Mouse (Mus musculus) granulocyte monocyte progenitor cell, adult 5-6 weeks (primary cell): ENCODE data around the gene Ano1. TPM values are rescaled to one million over a fixed set of nuclear protein-coding genes. Genes with fewer than 3 reads are reported as not detected.

Experiments used
- ATAC-seq: replicated peaks from 2 replicates; pipeline ENCODE4 v1.8.0; 2016; ENCODE audit warnings: mild to moderate bottlenecking, moderate TSS enrichment, inconsistent platforms; ENCODE audit not compliant: poor library complexity, severe bottlenecking
- total RNA-seq, 2 experiments: library from RNA; stranded (forward) in 1 of 2; stranded (reverse) in 1 of 2; fragments of 200-712, 200-1000 nt in 1 of 2; fragments of >200 nt in 1 of 2; fragmentation: Nextera tagmentation in 1 of 2; gene quantifications; 2 replicates each; pipeline ENCODE4 v1.2.3; 2014 to 2017

Gene Ano1
- total RNA-seq, 2 experiments from 2014 or later = not detected

- ATAC-seq = no peak
Observed at GRCm38 (mm10) chr7:144604735-144605134, 147.0 kb downstream of the Ano1 start.

- no peak for ATAC-seq
Observed at GRCm38 (mm10) chr7:144604291-144604690, 147.5 kb downstream of the Ano1 start.

- no peak for ATAC-seq
Observed at GRCm38 (mm10) chr7:144600333-144600900, 151.4 kb downstream of the Ano1 start.

- no peak for ATAC-seq
Observed at GRCm38 (mm10) chr7:144589508-144589907, 162.3 kb downstream of the Ano1 start.

GRCm38 (mm10) chr7:144587291-144587690 lies 164.5 kb downstream of the Ano1 start:
- no peak for ATAC-seq

GRCm38 (mm10) chr7:144585648-144586047 lies 166.1 kb downstream of the Ano1 start:
- ATAC-seq = peak; percentile 43

- ATAC-seq = peak; percentile 26; the same call in 1 of the 2 replicates
Observed at GRCm38 (mm10) chr7:144583619-144584018, 168.2 kb downstream of the Ano1 start.

GRCm38 (mm10) chr7:144582284-144582980 lies 169.3 kb downstream of the Ano1 start, which contains the start of gene Fadd:
Gene Fadd, minus strand, starts transcription at chr7:144582463.
- peak; percentile 73 for ATAC-seq

- ATAC-seq = peak; percentile 71
Observed at GRCm38 (mm10) chr7:144581559-144582283, 170.1 kb downstream of the Ano1 start.

GRCm38 (mm10) chr7:144577876-144578275 lies 173.9 kb downstream of the Ano1 start:
- no peak for ATAC-seq

GRCm38 (mm10) chr7:144572234-144572633 lies 179.5 kb downstream of the Ano1 start:
- ATAC-seq = no peak

GRCm38 (mm10) chr7:144571598-144571997 lies 180.2 kb downstream of the Ano1 start:
- no peak for ATAC-seq

GRCm38 (mm10) chr7:144569428-144569827 lies 182.3 kb downstream of the Ano1 start:
- no peak for ATAC-seq

GRCm38 (mm10) chr7:144568091-144568490 lies 183.7 kb downstream of the Ano1 start:
- peak; percentile 80 for ATAC-seq

GRCm38 (mm10) chr7:144566921-144567682 lies 184.7 kb downstream of the Ano1 start:
- ATAC-seq = peak; percentile 47

- no peak for ATAC-seq
Observed at GRCm38 (mm10) chr7:144563456-144564155, 188.2 kb downstream of the Ano1 start.

- ATAC-seq = no peak
Observed at GRCm38 (mm10) chr7:144562016-144562415, 189.8 kb downstream of the Ano1 start.

- ATAC-seq = no peak
Observed at GRCm38 (mm10) chr7:144560594-144560993, 191.2 kb downstream of the Ano1 start.

GRCm38 (mm10) chr7:144558552-144558951 lies 193.2 kb downstream of the Ano1 start:
- ATAC-seq = no peak

GRCm38 (mm10) chr7:144554123-144554472 lies 197.7 kb downstream of the Ano1 start:
- no peak for ATAC-seq
